Mouse (Mus musculus) kidney, postnatal 0 days (tissue): ENCODE results near the gene Sept10. TPM values are rescaled to one million over a fixed set of nuclear protein-coding genes. Genes with fewer than 3 reads are reported as not detected.

ENCODE experiments used
- ATAC-seq: fragments of 200-750 bp; cut with Nextera tagmentation; replicated peaks from 2 replicates; pipeline ENCODE4 v1.8.0; 2017; ENCODE audit warnings: low read depth, moderate number of reproducible peaks, moderate TSS enrichment, moderate library complexity; ENCODE audit not compliant: low FRiP score
- DNase-seq: peaks from one replicate; pipeline ENCODE4 v3.0.0-alpha.2; 2016; ENCODE audit warnings: low spot score
- H3K27ac ChIP-seq: fragments of 300-500 bp; sonication (generic); 2 replicates; pipeline ENCODE4 v1.5.1; 2014; ENCODE audit warnings: mild to moderate bottlenecking
- H3K27me3 ChIP-seq: fragments of 300-500 bp; sonication (generic); 2 replicates; pipeline ENCODE4 v1.6.1; 2014; ENCODE audit warnings: low read length, mixed read lengths; ENCODE audit not compliant: insufficient read depth
- H3K36me3 ChIP-seq: fragments of 300-500 bp; sonication (generic); 2 replicates; pipeline ENCODE4 v1.6.1; 2014; ENCODE audit warnings: low read length, mixed read lengths; ENCODE audit not compliant: insufficient read depth
- H3K4me1 ChIP-seq: fragments of 300-500 bp; sonication (generic); replicated peaks from 2 replicates; pipeline ENCODE4 v1.6.1; 2014; ENCODE audit warnings: antibody characterized with exemption, low read length, mixed read lengths; ENCODE audit not compliant: insufficient read depth
- H3K4me2 ChIP-seq: fragments of 300-500 bp; sonication (generic); 2 replicates; pipeline ENCODE4 v1.6.1; 2014; ENCODE audit warnings: mild to moderate bottlenecking, low read length, moderate library complexity, mixed read lengths
- H3K4me3 ChIP-seq: fragments of 300-500 bp; sonication (generic); replicated peaks from 2 replicates; pipeline ENCODE4 v1.5.1; 2014; ENCODE audit warnings: low read depth, low read length
- H3K9ac ChIP-seq: fragments of 300-500 bp; sonication (generic); 2 replicates; pipeline ENCODE4 v1.6.1; 2014; ENCODE audit warnings: low read depth, low read length
- H3K9me3 ChIP-seq: fragments of 300-500 bp; sonication (generic); replicated peaks from 2 replicates; pipeline ENCODE4 v1.6.1; 2016; ENCODE audit warnings: low read length, inconsistent platforms, mixed read lengths
- CTCF ChIP-seq: IDR thresholded peaks from 2 replicates; pipeline ENCODE4 v1.5.1; 2016; ENCODE audit warnings: antibody characterized with exemption, low read depth, mild to moderate bottlenecking, moderate library complexity
- WGBS: fragments of 180-500 bp; shearing (Covaris S2); extraction: QIAGEN DNeasy Blood & Tissue Kit; methylation state at CpG from one replicate; pipeline ENCODE4 v1.1.7; 2014; 5-methylcytosine and 5-hydroxymethylcytosine counted together
- polyA plus RNA-seq: library from polyadenylated mRNA; unstranded; fragments of >200 nt; fragmentation: Nextera tagmentation; extraction: Ambion mirVana; gene quantifications from 2 replicates; pipeline ENCODE4 v1.2.1, GENCODE M21; 2015

Sept10 gene
- polyA plus RNA-seq, 1 experiment from 2014 or later: 62.7 TPM

DNA sequence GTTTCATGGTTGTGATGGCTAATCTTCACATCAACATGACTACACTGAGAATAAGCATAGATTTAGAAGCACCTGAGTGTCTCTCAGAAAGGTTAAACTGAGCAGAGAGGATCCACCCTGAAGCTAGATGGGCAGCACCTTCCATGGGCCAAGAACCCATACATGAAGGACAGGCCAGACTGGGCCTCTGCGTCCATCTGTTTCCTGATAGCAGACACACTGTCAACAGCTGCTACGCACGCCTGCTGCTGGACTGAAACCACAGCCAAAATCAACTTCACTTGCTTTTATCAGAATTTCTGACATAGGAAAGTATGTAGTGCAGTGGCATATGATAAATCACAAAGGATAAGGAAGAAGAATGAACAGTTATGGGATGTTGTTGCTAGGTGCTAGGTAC is 42.0 kb downstream of the Sept10 start:
- Histone ChIP-seq H3K9ac (no peak overlapping the region), H3K4me1 (no peaks in the 10 kb centered on the region), H3K9me3 (no peaks in the 10 kb centered on the region), H3K4me2 (no peak overlapping the region), H3K4me3 (no peak overlapping the region), H3K36me3 (0 out of 2 replicates have a peak, but pooled peaks cover 5% of the 10 kb centered on the region), H3K27ac (no peak overlapping the region), H3K27me3 (no peaks in the 10 kb centered on the region)
- TF ChIP-seq CTCF: no peak
- ATAC-seq: no peak
- DNase-seq: peak; percentile 37
- WGBS: 67% methylated on average over 3 of the region's 3 CpGs

DNA sequence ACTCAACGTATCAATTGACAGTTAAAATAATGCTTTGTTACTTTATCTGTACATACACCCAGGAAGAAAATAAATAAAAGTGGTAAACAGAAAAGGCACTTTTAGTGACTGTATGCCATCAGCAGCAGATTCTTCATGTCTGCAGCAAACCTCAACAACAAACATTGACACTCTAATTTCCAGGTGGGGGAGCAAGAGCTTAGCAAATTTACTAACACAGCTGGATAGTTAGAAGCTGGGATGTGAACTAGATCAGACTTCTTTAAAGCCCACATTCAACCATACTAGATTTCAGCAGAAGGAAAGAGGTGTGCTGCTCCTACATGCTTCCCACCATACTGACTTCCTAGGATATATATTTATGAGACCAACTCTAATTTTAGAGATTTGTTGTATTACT is 49.1 kb downstream of the Sept10 start:
- Histone ChIP-seq H3K9ac (no peak overlapping the region), H3K4me2 (no peak overlapping the region), H3K9me3 (no peaks in the 10 kb centered on the region), H3K4me3 (no peak overlapping the region), H3K27me3 (no peaks in the 10 kb centered on the region), H3K27ac (no peak overlapping the region), H3K4me1 (no peaks in the 10 kb centered on the region), H3K36me3 (no peaks in the 10 kb centered on the region)
- WGBS: 91% methylated on average over 1 of the region's 1 CpGs
- peak; percentile 25; the same call in 1 of the 2 replicates for TF ChIP-seq CTCF
- no peak for ATAC-seq
- no peak for DNase-seq

DNA sequence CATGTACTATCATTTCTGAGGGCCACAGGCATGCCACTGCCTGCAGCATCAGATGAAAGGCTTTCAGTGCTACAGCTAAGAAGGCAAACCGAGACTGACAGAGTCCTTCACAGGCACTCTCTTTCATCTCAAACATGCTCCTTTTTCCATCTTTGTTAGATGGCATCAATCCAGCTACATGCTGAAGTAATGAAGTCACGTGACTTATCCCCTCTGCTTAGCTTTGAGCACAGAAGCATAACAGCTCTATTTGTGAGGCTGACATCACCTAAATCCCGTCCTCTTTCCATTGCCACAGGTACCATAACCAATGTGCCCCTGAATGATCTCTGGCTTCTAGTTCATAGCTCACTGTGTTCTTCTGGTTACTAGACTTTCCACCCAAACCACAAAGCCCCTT is 50.6 kb downstream of the Sept10 start:
- no peak overlapping the region for H3K4me3 ChIP-seq
- 0 out of 2 replicates have a peak, but pooled peaks cover 3% of the 10 kb centered on the region for H3K36me3 ChIP-seq
- ATAC-seq (no peak), DNase-seq (no peak)
- no peaks in the 10 kb centered on the region for H3K27me3 ChIP-seq
- no peak overlapping the region for H3K9ac ChIP-seq
- WGBS: 81% methylated on average over 3 of the region's 3 CpGs
- no peak overlapping the region for H3K4me2 ChIP-seq
- no peaks in the 10 kb centered on the region for H3K4me1 ChIP-seq
- no peak for TF ChIP-seq CTCF
- no peaks in the 10 kb centered on the region for H3K9me3 ChIP-seq
- H3K27ac ChIP-seq: no peak overlapping the region

DNA sequence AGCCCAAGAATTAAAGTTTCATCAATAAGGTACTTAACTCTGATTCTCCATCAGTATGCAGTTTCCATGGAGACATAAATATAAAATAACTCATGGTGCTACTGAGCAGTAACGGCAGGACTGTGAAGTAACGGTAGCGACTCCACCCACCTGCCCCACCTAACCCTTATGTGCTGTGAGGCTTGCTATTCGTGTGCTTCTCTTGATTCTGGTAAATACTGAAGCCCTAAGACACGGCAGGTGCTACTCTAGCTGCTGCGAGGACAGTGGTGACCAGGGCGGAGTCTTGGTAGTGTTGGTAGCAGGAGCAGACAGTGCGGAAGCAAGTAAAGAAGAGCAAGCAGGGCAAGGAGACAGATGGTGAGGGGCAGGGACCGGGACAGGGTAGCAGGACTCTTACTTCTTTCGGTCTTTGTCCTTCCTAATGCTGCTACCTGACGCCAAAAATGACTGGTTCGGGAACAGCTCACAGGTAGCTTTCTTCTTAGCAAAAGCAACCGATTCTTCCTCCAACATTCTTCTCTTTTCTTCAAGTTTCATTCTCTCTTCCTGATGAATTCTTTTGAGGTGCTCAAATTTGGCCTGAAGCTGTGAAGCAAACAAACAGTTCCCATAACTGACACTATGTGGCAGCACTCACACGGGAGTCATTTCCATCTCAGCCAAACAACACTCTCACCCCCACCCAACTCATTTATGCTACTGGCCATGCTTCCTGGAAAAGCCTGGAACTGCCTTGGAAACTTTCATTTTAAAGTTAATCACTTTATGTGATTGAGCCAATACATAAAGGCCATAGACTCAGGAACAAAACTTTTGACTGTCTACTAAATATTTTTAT is 55.3 kb downstream of the Sept10 start:
- H3K27me3 ChIP-seq: no peaks in the 10 kb centered on the region
- peak; percentile 88 for TF ChIP-seq CTCF
- H3K4me3 ChIP-seq: no peak overlapping the region
- H3K9me3 ChIP-seq: no peaks in the 10 kb centered on the region
- H3K36me3 ChIP-seq: 0 out of 2 replicates have a peak, but pooled peaks cover 4% of the 10 kb centered on the region
- H3K27ac ChIP-seq: no peak overlapping the region
- no peak overlapping the region for H3K9ac ChIP-seq
- H3K4me2 ChIP-seq: no peak overlapping the region
- DNase-seq (peak; percentile 84), ATAC-seq (no peak)
- WGBS: 69% methylated on average over 14 of the region's 14 CpGs
- no peaks in the 10 kb centered on the region for H3K4me1 ChIP-seq

DNA sequence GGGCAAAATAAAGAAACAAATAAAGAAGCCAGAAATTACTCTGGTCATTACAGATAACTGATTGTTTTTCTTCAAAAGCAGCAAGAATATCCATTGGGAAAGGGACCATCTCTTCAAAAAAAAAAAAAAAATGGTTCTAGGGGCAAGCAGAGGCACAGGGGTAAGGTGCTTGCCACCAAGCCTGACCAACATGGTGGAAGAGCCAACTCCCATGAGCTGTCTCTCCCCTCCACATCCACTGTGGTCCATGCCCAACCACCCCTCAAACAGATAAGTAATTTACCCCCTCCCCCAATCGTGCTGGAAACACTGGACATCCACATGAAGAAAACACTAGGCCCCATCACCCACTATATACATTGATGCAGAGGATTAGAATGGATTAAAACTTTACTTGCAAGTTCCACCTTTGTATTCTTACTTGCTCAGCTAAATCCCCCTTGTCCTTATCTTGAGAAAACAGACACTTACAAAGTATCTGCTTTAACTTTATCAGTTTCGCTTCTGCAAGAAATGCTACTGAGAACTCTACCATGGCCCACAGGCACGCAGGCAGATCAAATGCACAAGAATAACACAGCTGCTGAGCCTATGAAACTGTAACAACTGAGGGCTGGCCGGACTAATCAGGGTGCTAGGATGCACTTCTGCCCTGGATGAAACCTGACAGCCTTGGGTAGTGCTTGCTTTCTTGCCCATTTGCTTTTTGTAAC is 59.3 kb downstream of the Sept10 start:
- Histone ChIP-seq H3K4me2 (no peak overlapping the region), H3K9me3 (no peaks in the 10 kb centered on the region), H3K9ac (no peak overlapping the region), H3K4me1 (no peaks in the 10 kb centered on the region), H3K4me3 (no peak overlapping the region), H3K27me3 (no peaks in the 10 kb centered on the region), H3K27ac (no peak overlapping the region), H3K36me3 (0 out of 2 replicates have a peak, but pooled peaks cover 4% of the 10 kb centered on the region)
- ATAC-seq: no peak
- WGBS: 42% methylated on average over 4 of the region's 4 CpGs
- TF ChIP-seq CTCF: no peak
- peak; percentile 48 for DNase-seq

DNA sequence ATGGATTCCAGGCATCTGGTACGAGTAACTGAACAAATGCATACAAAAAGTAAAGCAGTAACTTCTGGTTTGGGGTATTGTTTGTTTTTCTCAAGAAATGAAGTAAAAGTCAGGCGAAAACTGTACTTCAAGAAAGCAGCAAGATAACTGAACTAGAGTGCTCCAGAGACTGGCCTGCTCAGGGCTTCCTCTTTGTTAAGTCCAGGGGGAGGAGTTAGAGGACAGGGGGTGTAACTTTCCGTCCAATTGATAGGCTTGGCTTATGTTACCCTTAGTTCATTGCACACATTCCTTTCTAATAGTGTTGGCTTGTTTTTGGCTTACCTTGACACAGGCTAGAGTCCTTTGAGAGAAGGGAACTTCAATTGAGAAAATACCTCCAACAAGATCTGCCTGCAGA is 63.0 kb downstream of the Sept10 start:
- no peak overlapping the region for H3K4me3 ChIP-seq
- no peaks in the 10 kb centered on the region for H3K36me3 ChIP-seq
- H3K9me3 ChIP-seq: no peaks in the 10 kb centered on the region
- 47% methylated on average over 3 of the region's 3 CpGs for WGBS
- no peaks in the 10 kb centered on the region for H3K27me3 ChIP-seq
- DNase-seq (peak; percentile 12), ATAC-seq (no peak)
- TF ChIP-seq CTCF: no peak
- H3K4me1 ChIP-seq: no peaks in the 10 kb centered on the region
- H3K9ac ChIP-seq: no peak overlapping the region
- no peak overlapping the region for H3K27ac ChIP-seq
- H3K4me2 ChIP-seq: no peak overlapping the region
